Mouse (Mus musculus) layer of hippocampus, adult 9-11 months (tissue): ENCODE measurements around the gene 1110004F10Rik.

Source experiments
- DNase-seq: peaks from one replicate; pipeline ENCODE4 v3.0.0; 2022

1110004F10Rik gene

DNA sequence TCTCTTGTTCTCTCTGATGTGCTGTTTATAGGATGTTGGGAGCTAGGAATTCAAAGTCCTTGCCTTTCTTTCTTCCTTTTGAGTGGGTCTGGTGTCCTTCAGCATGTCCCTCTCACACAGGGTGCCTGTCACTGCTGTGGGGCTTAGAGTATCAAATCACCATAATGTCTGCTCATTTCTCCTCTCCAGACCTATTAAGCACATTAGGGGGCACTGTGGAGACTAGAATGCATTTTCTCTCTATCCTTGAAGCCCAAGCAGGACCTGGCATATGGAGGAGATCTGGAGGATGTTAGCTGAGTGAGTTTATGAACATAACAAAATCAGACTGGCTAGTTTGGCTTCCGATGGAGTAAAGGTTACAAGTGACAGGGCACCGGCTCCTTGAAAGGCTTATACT lies 107.9 kb downstream of the 1110004F10Rik start:
- DNase-seq, result no peak

GRCm38 (mm10) chr7:116149568-116149967 lies 110.4 kb downstream of the 1110004F10Rik start:
- DNase-seq, result no peak

- no peak for DNase-seq
Observed at GRCm38 (mm10) chr7:116153781-116154368, 114.7 kb downstream of the 1110004F10Rik start.
